Comparison of ENCODE assay signal across 13 mouse cellular contexts in genomic region chr13:20434071-20434470, GRCm38 (mm10).
DNase-seq lines count a peak whose midpoint lies in the region; ATAC-seq and TF ChIP-seq lines count a peak whose summit lies in the region.
"Had no signal": no experiment of that assay in that cellular context is flagged by ENCODE, and none has a peak within 500 bp of the region (broad histone marks: within the 10 kb centered on the region; RNA-seq: fewer than 3 reads in every experiment).

No protein-coding gene starts in this region.

- no peak overlapping the region for H3K9ac ChIP-seq in heart, postnatal 0 days (replicated peaks; ENCODE audit: low read depth, low read length)
- H3K9ac ChIP-seq in midbrain, postnatal 0 days (replicated peaks; ENCODE audit: low read length, poor library complexity, severe bottlenecking) = no peak overlapping the region
- no peak overlapping the region for H3K9ac ChIP-seq in midbrain, embryonic 16.5 days (ENCODE audit: low read depth, low read length)
- H3K9ac ChIP-seq: embryonic facial prominence, embryonic 15.5 days; hindbrain, embryonic 14.5 days; lung, embryonic 15.5 days had no signal

- TF ChIP-seq CTCF in heart, postnatal 0 days (IDR thresholded peaks at IDR 0.05; ENCODE audit: low read depth) = peak; percentile 30; the same call in 1 of the 2 replicates
- peak; percentile 38 for TF ChIP-seq CTCF in midbrain, postnatal 0 days (IDR thresholded peaks at IDR 0.05)

- no peaks in the 10 kb centered on the region for H3K27me3 ChIP-seq in heart, postnatal 0 days (ENCODE audit: control insufficient read depth, insufficient read depth, low read length)
- H3K27me3 ChIP-seq in midbrain, postnatal 0 days (ENCODE audit: insufficient read depth, low read length) = no peaks in the 10 kb centered on the region
- no peaks in the 10 kb centered on the region for H3K27me3 ChIP-seq in midbrain, embryonic 16.5 days (ENCODE audit: control insufficient read depth, insufficient read depth, low read depth, low read length)
- H3K27me3 ChIP-seq: embryonic facial prominence, embryonic 15.5 days; lung, embryonic 15.5 days; megakaryocyte, embryonic 14.5 days had no signal

- 0 out of 2 replicates have a peak overlapping the region, but pooled peaks have one; percentile 77 for H3K27ac ChIP-seq in heart, postnatal 0 days (ENCODE audit: low read depth)
- H3K27ac ChIP-seq in midbrain, postnatal 0 days (ENCODE audit: low read depth, low read length) = no peak overlapping the region
- no peak overlapping the region for H3K27ac ChIP-seq in midbrain, embryonic 16.5 days (ENCODE audit: low read length)
- H3K27ac ChIP-seq: embryonic facial prominence, embryonic 15.5 days; hindbrain, embryonic 14.5 days; lung, embryonic 15.5 days had no signal

- H3K4me2 ChIP-seq in heart, postnatal 0 days (ENCODE audit: low read depth, low read length) = no peak overlapping the region
- H3K4me2 ChIP-seq in midbrain, postnatal 0 days (ENCODE audit: low read depth, low read length, poor library complexity, severe bottlenecking) = no peak overlapping the region
- no peak overlapping the region for H3K4me2 ChIP-seq in midbrain, embryonic 16.5 days (ENCODE audit: low read length)
- H3K4me2 ChIP-seq: embryonic facial prominence, embryonic 15.5 days; hindbrain, embryonic 14.5 days; lung, embryonic 15.5 days had no signal

- TF ChIP-seq EP300 in heart, postnatal 0 days (IDR thresholded peaks at IDR 0.05; ENCODE audit: low read depth) = no peak

- H3K9me3 ChIP-seq in heart, postnatal 0 days (replicated peaks; ENCODE audit: control insufficient read depth, low read length) = no peaks in the 10 kb centered on the region
- H3K9me3 ChIP-seq in midbrain, postnatal 0 days (ENCODE audit: low read length) = no peaks in the 10 kb centered on the region
- no peaks in the 10 kb centered on the region for H3K9me3 ChIP-seq in midbrain, embryonic 16.5 days (replicated peaks; ENCODE audit: control insufficient read depth, low read length, poor library complexity, severe bottlenecking)
- H3K9me3 ChIP-seq: embryonic facial prominence, embryonic 15.5 days; lung, embryonic 15.5 days; megakaryocyte, embryonic 14.5 days had no signal

- H3K36me3 ChIP-seq in heart, postnatal 0 days (replicated peaks; ENCODE audit: control insufficient read depth, insufficient read depth, low read length) = no peaks in the 10 kb centered on the region
- no peaks in the 10 kb centered on the region for H3K36me3 ChIP-seq in midbrain, postnatal 0 days (ENCODE audit: insufficient read depth, low read length)
- no peaks in the 10 kb centered on the region for H3K36me3 ChIP-seq in midbrain, embryonic 16.5 days (ENCODE audit: control insufficient read depth, insufficient read depth, low read length)
- H3K36me3 ChIP-seq: embryonic facial prominence, embryonic 15.5 days; lung, embryonic 15.5 days had no signal

- peaks cover 19% of the 10 kb centered on the region; the same call in 1 of the 2 replicates for H3K4me1 ChIP-seq in heart, postnatal 0 days (ENCODE audit: control insufficient read depth, insufficient read depth)
- H3K4me1 ChIP-seq in midbrain, postnatal 0 days (ENCODE audit: insufficient read depth, low read length) = no peaks in the 10 kb centered on the region
- H3K4me1 ChIP-seq in midbrain, embryonic 16.5 days (ENCODE audit: control insufficient read depth, insufficient read depth, low read length) = 0 out of 2 replicates have a peak, but pooled peaks cover 3% of the 10 kb centered on the region
- H3K4me1 ChIP-seq: embryonic facial prominence, embryonic 15.5 days; lung, embryonic 15.5 days; megakaryocyte, embryonic 14.5 days had no signal

- ATAC-seq in heart, postnatal 0 days (ENCODE audit: insufficient read depth, low read depth) = peak; percentile 59; the same call in 1 of the 2 replicates
- ATAC-seq in midbrain, postnatal 0 days (ENCODE audit: low FRiP score) = no peak
- no peak for ATAC-seq in midbrain, embryonic 16.5 days

- H3K4me3 ChIP-seq in heart, postnatal 0 days (ENCODE audit: low read depth, low read length) = no peak overlapping the region
- no peak overlapping the region for H3K4me3 ChIP-seq in midbrain, postnatal 0 days (ENCODE audit: low read depth, low read length)
- H3K4me3 ChIP-seq in midbrain, embryonic 16.5 days (ENCODE audit: low read depth, low read length) = no peak overlapping the region
- H3K4me3 ChIP-seq: embryonic facial prominence, embryonic 15.5 days; lung, embryonic 15.5 days; megakaryocyte, embryonic 14.5 days had no signal

- DNase-seq in embryo, embryonic 11 days = peak; percentile 14
- DNase-seq in embryo, embryonic 10 days (ENCODE audit: low spot score) = no peak
- DNase-seq in heart, postnatal 0 days (ENCODE audit: low spot score) = peak; percentile 42
- no peak for DNase-seq in heart, adult 8-10 months (ENCODE audit: low spot score)
- peak; percentile 23 for DNase-seq in midbrain, postnatal 0 days (ENCODE audit: low spot score)
- no peak for DNase-seq in frontal cortex, adult 2 months (ENCODE audit: extremely low spot score in 1 of 2, low spot score in 1 of 2)
- DNase-seq: right cerebral cortex, postnatal 14 days; thymus, adult 18-20 months had no signal

- WGBS in heart, postnatal 0 days = 38% methylated on average over 4 of the region's 4 CpGs
- 66% methylated on average over 4 of the region's 4 CpGs for WGBS in midbrain, postnatal 0 days
- WGBS in midbrain, embryonic 16.5 days = 64% methylated on average over 4 of the region's 4 CpGs

Comparison
In these comparisons a context has a peak if more than half of its experiments do, and no peak if none do; other contexts are left out.
1. DNase-seq: peak in embryo, embryonic 11 days (single experiment), heart, postnatal 0 days (single experiment) and midbrain, postnatal 0 days (single experiment); none in embryo, embryonic 10 days (single experiment), heart, adult 8-10 months (single experiment) and frontal cortex, adult 2 months (0 of 2).